Mouse (Mus musculus): ENCODE data around the gene Peli1.

DNA sequence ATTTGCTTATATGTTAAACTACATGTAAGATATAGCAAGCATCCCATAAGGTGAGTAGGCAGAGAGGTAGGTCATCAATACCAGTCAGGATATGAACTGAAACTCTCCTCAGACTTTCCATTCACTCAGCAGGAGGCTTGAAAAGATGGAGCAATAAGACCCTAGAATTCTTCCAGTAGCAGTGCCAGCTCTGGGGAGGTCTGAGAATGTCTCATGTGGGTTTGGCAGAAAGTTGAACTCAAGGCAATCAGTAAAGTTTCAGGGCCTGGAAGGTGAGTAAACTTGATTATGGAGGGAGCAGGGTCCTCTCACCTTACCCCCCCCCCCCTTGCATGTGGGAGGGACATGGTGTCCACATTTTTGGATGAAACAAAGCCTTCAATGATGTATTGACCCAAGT lies 36.5 kb upstream of the Peli1 start:
- TF ChIP-seq POLR2A (IDR thresholded peaks at IDR 0.05; ENCODE audit: insufficient read depth, low read depth, low read length): no peak
- no peak for TF ChIP-seq CTCF (IDR thresholded peaks at IDR 0.05; ENCODE audit: insufficient read depth, low read depth, low read length)

Data from olfactory bulb, adult 2 months (tissue).